Mouse (Mus musculus) intestine, postnatal 0 days (tissue): ENCODE data around the gene Khdc1b. TPM values are rescaled to one million over a fixed set of nuclear protein-coding genes. Genes with fewer than 3 reads are reported as not detected.

Source experiments
- ATAC-seq: fragments of 200-750 bp; cut with Nextera tagmentation; 2 replicates; pipeline ENCODE4 v1.8.0; 2017; ENCODE audit warnings: mild to moderate bottlenecking, moderate TSS enrichment, moderate library complexity
- H3K27ac ChIP-seq: fragments of 300-500 bp; sonication (generic); 2 replicates; pipeline ENCODE4 v1.5.1; 2014; ENCODE audit warnings: mild to moderate bottlenecking, low read depth, low read length, moderate library complexity
- H3K27me3 ChIP-seq: fragments of 300-500 bp; sonication (generic); replicated peaks from 2 replicates; pipeline ENCODE4 v1.6.1; 2014; ENCODE audit warnings: low read length, mixed read lengths; ENCODE audit not compliant: control insufficient read depth, insufficient read depth
- H3K36me3 ChIP-seq: fragments of 300-500 bp; sonication (generic); 2 replicates; pipeline ENCODE4 v1.6.1; 2014; ENCODE audit warnings: mild to moderate bottlenecking, moderate library complexity; ENCODE audit not compliant: control insufficient read depth, insufficient read depth
- H3K4me1 ChIP-seq: fragments of 300-500 bp; sonication (generic); replicated peaks from 2 replicates; pipeline ENCODE4 v1.6.1; 2014; ENCODE audit warnings: antibody characterized with exemption, low read length, mixed read lengths; ENCODE audit not compliant: control insufficient read depth, insufficient read depth
- H3K4me2 ChIP-seq: fragments of 300-500 bp; sonication (generic); replicated peaks from 2 replicates; pipeline ENCODE4 v1.6.1; 2014; ENCODE audit warnings: low read depth, mild to moderate bottlenecking, moderate library complexity
- H3K4me3 ChIP-seq: fragments of 300-500 bp; sonication (generic); 2 replicates; pipeline ENCODE4 v1.5.1; 2014; ENCODE audit warnings: low read depth, low read length
- H3K9ac ChIP-seq: fragments of 300-500 bp; sonication (generic); 2 replicates; pipeline ENCODE4 v1.6.1; 2014; ENCODE audit warnings: mild to moderate bottlenecking, low read depth, low read length
- H3K9me3 ChIP-seq: fragments of 300-500 bp; sonication (generic); 2 replicates; pipeline ENCODE4 v1.6.1; 2016; ENCODE audit warnings: mixed run types; ENCODE audit not compliant: control insufficient read depth
- CTCF ChIP-seq: sonication (generic); IDR thresholded peaks from 2 replicates; pipeline ENCODE4 v1.5.1; 2016; ENCODE audit warnings: low read depth, mild to moderate bottlenecking, control low read depth, antibody characterized with exemption, moderate library complexity
- WGBS: fragments of 180-500 bp; shearing (Covaris S2); extraction: QIAGEN DNeasy Blood & Tissue Kit; methylation state at CpG from one replicate; pipeline ENCODE4 v1.1.7; 2014; 5-methylcytosine and 5-hydroxymethylcytosine counted together
- polyA plus RNA-seq: library from polyadenylated mRNA; unstranded; fragments of >200 nt; fragmentation: Nextera tagmentation; extraction: Ambion mirVana; gene quantifications from 2 replicates; pipeline ENCODE4 v1.2.1, GENCODE M21; 2015

The Khdc1b gene
- polyA plus RNA-seq, 1 experiment from 2014 or later, result 0.08 TPM

- no peak overlapping the region for H3K4me3 ChIP-seq
- H3K4me1 ChIP-seq, result no peaks in the 10 kb centered on the region
- H3K27ac ChIP-seq, result no peak overlapping the region
- no peaks in the 10 kb centered on the region for H3K36me3 ChIP-seq
- no peak overlapping the region for H3K9ac ChIP-seq
- H3K4me2 ChIP-seq, result no peak overlapping the region
- ATAC-seq, result no peak
- no peaks in the 10 kb centered on the region for H3K9me3 ChIP-seq
- H3K27me3 ChIP-seq, result no peaks in the 10 kb centered on the region
- 72% methylated on average over 6 of the region's 6 CpGs for WGBS
- no peak for TF ChIP-seq CTCF
These were observed 7.8 kb downstream of the Khdc1b start for GRCm38 (mm10) chr1:21391138-21391671.

- H3K9ac ChIP-seq, result no peak overlapping the region
- H3K9me3 ChIP-seq, result no peaks in the 10 kb centered on the region
- no peak overlapping the region for H3K4me3 ChIP-seq
- no peak overlapping the region for H3K4me2 ChIP-seq
- ATAC-seq, result no peak
- 82% methylated on average over 8 of the region's 8 CpGs for WGBS
- no peaks in the 10 kb centered on the region for H3K27me3 ChIP-seq
- no peak overlapping the region for H3K27ac ChIP-seq
- TF ChIP-seq CTCF, result no peak
- H3K4me1 ChIP-seq, result no peaks in the 10 kb centered on the region
- H3K36me3 ChIP-seq, result no peaks in the 10 kb centered on the region
These were observed 19.4 kb downstream of the Khdc1b start for GRCm38 (mm10) chr1:21402804-21403203.

GRCm38 (mm10) chr1:21407266-21407665, 23.9 kb downstream of the Khdc1b start:
- no peak overlapping the region for H3K9ac ChIP-seq
- H3K4me2 ChIP-seq, result no peak overlapping the region
- WGBS, result 74% methylated on average over 2 of the region's 2 CpGs
- ATAC-seq, result no peak
- no peak overlapping the region for H3K4me3 ChIP-seq
- TF ChIP-seq CTCF, result no peak
- no peaks in the 10 kb centered on the region for H3K27me3 ChIP-seq
- H3K4me1 ChIP-seq, result no peaks in the 10 kb centered on the region
- no peak overlapping the region for H3K27ac ChIP-seq
- H3K9me3 ChIP-seq, result no peaks in the 10 kb centered on the region
- no peaks in the 10 kb centered on the region for H3K36me3 ChIP-seq

GRCm38 (mm10) chr1:21411331-21412196, 28.2 kb downstream of the Khdc1b start:
- Histone ChIP-seq H3K4me3 (no peak overlapping the region), H3K27ac (no peak overlapping the region), H3K36me3 (no peaks in the 10 kb centered on the region), H3K4me2 (no peak overlapping the region), H3K9me3 (no peaks in the 10 kb centered on the region), H3K9ac (no peak overlapping the region), H3K27me3 (no peaks in the 10 kb centered on the region), H3K4me1 (no peaks in the 10 kb centered on the region)
- 60% methylated on average over 18 of the region's 18 CpGs for WGBS
- TF ChIP-seq CTCF, result peak; percentile 90
- no peak for ATAC-seq

- H3K36me3 ChIP-seq, result no peaks in the 10 kb centered on the region
These were observed 28.8 kb downstream of the Khdc1b start for GRCm38 (mm10) chr1:21412197-21412555.

GRCm38 (mm10) chr1:21419370-21419769, 36.0 kb downstream of the Khdc1b start:
- Histone ChIP-seq H3K36me3 (no peaks in the 10 kb centered on the region), H3K4me3 (no peak overlapping the region), H3K4me1 (no peaks in the 10 kb centered on the region), H3K9me3 (no peaks in the 10 kb centered on the region), H3K9ac (no peak overlapping the region), H3K27ac (no peak overlapping the region), H3K4me2 (no peak overlapping the region), H3K27me3 (no peaks in the 10 kb centered on the region)
- TF ChIP-seq CTCF, result peak; percentile 58
- ATAC-seq, result no peak

More at GRCm38 (mm10) chr1:21412197-21412555, 28.8 kb downstream of the Khdc1b start:
- H3K27ac ChIP-seq, result no peak overlapping the region
- H3K4me1 ChIP-seq, result no peaks in the 10 kb centered on the region
- no peak overlapping the region for H3K9ac ChIP-seq
- no peak for ATAC-seq
- no peak for TF ChIP-seq CTCF
- H3K9me3 ChIP-seq, result no peaks in the 10 kb centered on the region
- H3K27me3 ChIP-seq, result no peaks in the 10 kb centered on the region
- H3K4me2 ChIP-seq, result no peak overlapping the region
- WGBS, result 98% methylated on average over 2 of the region's 2 CpGs
- no peak overlapping the region for H3K4me3 ChIP-seq
